Mouse (Mus musculus): ENCODE measurements around the gene Sppl3.

- TF ChIP-seq POLR2A (IDR thresholded peaks at IDR 0.05; ENCODE audit: control insufficient read depth, extremely low read depth, insufficient read depth, low read length, poor library complexity) (no peak), CTCF (IDR thresholded peaks at IDR 0.05; ENCODE audit: borderline replicate concordance, control insufficient read depth, extremely low read depth, insufficient read depth, low read length, poor library complexity) (no peak)
These were observed 40.1 kb upstream of the Sppl3 start, which contains the start of gene Hnf1a for GRCm38 (mm10) chr5:114970824-114971227.
